Mouse (Mus musculus) small intestine, adult 2 months (tissue): ENCODE data around the gene Ebi3.
"Not testable (repeated sequence)": the region's sequence is repeated elsewhere in the genome, so short reads cannot be mapped to it uniquely, and the experiment has no call there.

Experiments used
- CTCF ChIP-seq: fragments of 200-500 bp; IDR thresholded peaks from 2 replicates; pipeline ENCODE4 v1.5.1; 2012; ENCODE audit warnings: low read depth, mild to moderate bottlenecking, control low read depth, inconsistent platforms, low read length, moderate library complexity, mixed read lengths; ENCODE audit not compliant: insufficient replicate concordance, insufficient read length; ENCODE audit errors: extremely low read depth
- POLR2A ChIP-seq: fragments of 200-500 bp; IDR thresholded peaks from 2 replicates; pipeline ENCODE4 v1.6.1; 2012; ENCODE audit warnings: low read depth, mild to moderate bottlenecking, control low read depth, inconsistent platforms, low read length, moderate library complexity

GRCm38 (mm10) chr17:55944866-55945682 is 7.4 kb upstream of the Ebi3 start:
- not testable (repeated sequence) for TF ChIP-seq CTCF, POLR2A
